Mouse (Mus musculus): ENCODE data around the gene Ptms.
"Not testable (repeated sequence)": the region's sequence is repeated elsewhere in the genome, so short reads cannot be mapped to it uniquely, and the experiment has no call there.

Gene Ptms

DNA sequence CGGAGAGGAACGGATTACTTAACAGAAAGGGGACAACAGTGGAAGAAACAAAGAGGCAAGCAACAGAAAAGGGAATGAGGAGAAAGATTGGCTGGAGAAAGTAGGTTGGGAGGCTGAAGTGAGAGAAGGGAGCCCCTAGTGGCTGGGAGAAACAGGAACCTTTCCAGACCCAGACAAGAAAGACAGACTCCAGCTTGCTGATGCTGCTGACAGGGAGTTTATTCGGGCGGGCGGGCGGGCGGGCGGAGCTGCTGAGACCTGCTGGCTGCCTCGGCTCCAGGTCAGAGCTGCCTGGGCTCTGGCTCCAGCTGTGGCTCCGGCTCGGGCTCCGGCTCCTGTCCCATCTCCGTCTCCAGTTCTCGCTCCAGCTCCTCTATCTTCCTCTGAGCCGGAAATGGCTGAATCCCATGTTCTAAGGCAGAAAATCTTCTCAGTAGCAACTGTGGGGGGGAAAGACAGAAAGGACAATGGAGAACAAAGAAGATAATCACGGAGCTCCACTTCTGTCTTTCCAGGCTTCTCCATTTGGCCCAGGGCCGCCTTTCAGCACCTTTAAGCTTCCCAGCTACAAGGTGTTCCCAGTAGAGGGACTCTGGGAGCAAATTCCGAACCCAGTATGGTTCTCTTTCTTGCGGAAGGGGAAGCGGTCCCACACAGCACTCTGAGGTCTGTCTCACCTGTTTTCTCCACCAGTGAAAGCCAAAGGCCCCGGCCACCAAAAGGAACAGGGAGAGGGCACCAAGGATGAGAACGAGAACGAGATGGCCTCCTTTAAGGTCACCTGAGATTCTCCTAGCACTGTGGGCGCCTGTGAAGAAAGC is 15.5 kb downstream of the Ptms start:
- peak; percentile 87 to 89 for DNase-seq

DNA sequence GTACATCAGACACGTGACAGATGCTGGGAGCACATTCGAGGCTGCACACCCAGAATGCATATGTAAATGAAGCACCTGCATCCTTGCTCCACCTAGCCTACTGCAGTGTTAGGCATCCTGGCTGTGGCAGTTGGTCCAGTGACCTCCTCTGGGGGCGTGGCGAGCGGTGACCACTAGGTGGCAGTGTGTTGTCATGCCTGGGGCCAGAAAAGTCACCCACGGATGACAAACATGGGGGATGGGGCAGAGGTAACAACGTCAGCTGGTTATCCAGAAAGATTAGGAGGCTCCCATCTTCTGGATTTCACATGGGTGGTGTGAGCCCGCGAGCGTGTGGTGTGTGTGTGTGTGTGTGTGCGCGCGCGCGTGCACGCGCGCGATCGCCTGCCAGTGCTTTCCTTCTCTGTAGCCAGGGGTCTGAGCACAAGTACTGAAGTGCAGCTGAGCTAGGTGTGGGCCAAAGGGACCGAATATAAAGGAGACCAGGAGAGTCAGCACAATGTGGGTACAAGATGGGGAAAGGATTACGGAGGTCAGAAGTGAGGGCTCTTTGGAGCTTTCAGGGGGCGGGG is 16.2 kb downstream of the Ptms start:
- peak; percentile 99 to 100 for DNase-seq

DNA sequence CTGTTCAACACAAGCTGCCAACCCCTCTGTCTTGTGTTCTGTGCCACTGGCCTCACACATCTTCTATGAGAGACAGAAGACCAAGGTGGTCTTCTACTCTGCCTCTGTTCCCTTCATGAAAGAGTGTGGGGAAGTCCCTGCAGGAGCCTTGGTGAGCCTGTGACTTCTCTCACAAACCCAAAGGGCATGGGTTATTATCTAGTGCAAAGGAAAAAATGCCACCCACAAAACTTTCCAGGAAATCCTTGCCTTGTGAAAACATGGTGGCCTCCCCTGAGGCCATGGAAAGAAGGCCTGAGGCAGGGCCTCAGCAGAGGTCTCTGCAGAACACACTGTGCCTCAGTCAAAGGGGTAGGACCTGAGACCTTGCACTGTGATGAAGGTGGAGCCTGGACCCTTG is 18.1 kb downstream of the Ptms start:
- no peak for DNase-seq

DNA sequence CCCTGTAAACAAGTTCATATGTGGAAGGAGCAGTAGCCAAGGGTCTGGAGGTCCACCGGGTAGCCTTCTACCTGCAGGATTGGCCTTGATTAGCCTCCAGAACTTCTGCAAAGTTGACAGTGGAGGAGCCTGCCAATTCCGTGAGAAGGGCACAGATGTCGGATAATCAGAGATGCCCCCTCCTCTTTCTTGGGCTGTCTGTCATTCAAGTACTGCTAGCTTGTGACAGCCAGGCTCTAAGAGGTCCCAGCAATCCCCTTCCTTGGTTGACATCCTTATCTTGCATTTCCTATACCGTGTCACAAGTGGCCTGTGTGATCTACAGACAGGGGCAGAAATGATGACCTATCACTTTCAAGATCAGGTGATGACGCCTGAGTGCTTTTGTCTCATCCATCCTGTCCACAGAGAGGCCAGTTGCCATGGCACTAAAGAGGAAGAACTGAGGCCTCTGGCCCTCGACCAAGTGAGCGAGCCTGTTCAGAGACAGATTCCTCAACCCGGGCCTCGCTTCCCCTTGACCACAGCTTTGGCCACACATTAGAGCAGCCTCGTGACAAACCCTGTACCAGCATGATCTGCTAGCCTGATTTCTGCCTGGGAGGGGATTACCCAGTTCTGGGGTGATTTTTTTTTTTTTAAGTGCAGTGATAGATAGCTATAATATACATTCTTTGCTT is 19.0 kb downstream of the Ptms start:
- peak; percentile 61 to 66 for DNase-seq

DNA sequence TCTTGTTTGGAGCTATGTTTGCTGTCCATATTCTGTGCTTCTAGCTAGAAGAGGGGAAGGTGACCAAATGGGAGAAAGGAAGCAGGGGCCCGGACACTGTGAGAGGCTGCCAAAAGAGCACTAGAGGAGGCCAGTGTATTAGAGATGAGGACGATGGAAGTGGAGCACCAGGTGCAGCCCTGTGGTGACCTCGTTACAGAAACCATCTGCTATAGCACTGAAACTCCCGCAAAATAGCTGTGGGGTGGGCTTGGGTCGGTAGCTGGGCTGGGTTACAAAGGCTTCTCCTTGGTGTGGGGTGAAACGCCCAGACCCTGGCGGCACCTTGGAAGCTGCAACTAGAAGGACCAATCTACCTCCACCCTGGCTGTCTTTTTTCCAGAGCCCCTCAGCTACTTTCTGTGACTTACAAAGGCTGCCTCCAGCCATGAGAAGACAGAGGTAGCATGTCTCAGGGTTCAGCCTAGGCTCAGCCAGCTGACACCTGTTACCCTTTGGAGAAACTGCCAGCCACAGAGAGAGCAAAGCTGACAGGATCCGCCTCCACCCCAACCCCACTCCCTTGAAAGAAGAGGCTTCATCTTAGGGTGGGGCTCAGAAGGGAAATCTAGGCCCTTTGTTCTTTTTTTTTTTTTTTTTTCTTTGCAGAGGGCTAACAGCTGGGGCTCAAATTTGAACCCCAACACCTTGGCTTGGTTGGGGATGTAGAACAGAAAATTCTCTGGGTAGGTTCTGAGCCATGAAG is 19.7 kb downstream of the Ptms start:
- peak; percentile 42 to 46 for DNase-seq

DNA sequence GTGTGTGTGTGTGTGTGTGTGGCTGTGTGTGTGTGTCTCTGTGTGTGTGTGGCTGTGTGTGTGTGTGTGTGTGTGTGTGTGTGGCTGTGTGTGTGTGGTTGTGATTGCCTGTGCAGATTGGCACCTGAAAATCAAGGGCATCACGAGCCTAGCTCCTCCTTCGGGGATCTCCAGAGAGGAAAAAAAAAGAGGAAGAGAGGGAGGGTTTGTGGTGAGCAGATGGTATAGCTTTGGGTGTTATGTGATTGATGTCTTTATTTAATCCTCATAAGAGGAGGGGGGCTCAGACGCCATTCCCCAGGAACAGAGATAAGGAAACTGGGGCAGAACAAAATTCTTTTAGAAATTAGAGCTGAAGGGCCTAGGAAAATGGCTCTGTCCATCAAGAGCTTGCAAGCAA is 21.5 kb downstream of the Ptms start:
- peak in 1 of 2 experiments; percentile 27 for DNase-seq

DNA sequence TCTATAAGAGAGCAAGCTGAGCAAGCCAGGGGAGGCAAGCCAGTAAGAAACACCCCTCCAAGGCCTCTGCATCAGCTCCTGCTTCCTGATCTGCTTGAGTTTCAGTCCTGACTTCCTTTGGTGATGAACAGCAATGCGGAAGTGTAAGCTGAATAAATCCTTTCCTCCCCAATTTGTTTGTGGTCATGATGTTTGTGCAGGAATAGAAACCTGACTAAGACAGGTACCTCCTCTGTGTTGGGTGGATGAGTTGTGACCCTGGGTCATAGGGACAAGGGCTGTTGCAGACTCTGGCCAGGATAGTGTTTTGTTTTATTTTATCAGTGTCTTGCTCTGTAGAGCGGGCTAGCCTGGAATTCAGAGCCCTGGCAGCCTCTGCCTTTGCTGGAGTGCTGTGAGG is 25.8 kb downstream of the Ptms start:
- DNase-seq, result not testable (repeated sequence)

DNA sequence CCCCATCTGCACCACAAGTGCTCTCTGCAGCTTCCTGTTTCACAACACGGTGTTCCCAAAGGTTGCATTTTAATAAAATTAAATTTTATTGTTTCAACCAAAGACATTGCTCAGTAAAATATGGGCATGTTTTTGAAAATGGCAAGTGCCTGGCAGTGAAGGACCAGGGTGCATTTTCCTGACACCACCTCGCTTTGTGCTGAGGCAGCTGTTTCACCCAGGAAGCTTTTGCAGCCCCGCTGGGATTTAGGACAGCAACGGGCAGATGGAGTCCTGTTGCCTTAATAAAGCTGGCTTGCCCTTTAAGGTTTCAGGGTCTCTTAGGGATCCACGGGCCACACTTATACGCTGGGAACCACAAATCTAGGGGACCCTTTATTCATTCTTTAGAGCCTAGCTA is 28.9 kb downstream of the Ptms start:
- no peak for DNase-seq

DNA sequence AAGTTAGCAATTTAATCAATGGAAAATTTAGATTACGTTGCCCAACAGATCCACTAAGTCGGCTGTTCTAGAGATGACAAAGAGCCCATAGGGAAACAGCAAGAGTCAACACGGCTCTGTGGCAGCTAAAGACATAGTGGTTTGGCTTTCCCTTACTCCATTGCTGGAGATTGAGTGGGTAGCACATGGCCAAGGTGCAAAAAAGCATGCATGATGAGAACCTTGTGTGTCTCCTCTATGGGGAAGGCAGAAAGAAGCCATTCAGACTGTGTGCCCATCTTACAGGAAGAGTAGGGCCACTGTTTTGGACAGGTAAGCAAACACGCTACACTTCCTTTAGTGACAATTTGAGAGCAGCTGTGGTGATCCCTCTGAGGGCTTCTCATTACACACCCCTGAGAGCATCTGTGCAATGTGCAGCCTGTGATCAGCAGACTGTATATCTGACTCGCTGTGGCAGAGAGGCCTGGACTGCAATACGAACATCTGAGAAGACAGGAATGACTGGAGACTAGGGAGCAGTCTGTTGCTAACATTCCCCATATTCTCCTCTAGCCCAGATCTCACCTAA is 31.3 kb downstream of the Ptms start:
- no peak for DNase-seq

DNA sequence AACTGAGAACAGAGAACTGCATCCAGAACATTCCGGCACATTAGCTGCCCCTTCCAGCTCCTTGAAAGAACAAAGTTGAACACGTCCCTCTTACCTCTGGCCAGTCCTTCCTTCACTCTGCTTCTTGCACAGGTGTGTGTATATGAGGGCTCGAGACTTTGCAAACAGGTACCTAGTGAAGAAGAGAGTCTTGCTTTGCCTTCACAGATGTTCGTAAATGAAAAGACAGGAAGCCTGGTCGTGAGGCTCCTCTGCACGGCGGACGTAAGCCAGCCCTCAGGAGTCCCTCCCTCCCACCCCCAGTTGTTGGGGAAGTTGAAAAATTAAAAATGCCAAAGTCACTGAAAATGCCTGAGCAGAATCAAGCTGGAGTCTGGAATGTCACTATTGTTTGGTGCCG is 31.9 kb downstream of the Ptms start, which contains the start of gene Cd4:
Gene Cd4 (minus strand): TSS at position 236 of the 400 bp plus-strand sequence.
- DNase-seq, result no peak

DNA sequence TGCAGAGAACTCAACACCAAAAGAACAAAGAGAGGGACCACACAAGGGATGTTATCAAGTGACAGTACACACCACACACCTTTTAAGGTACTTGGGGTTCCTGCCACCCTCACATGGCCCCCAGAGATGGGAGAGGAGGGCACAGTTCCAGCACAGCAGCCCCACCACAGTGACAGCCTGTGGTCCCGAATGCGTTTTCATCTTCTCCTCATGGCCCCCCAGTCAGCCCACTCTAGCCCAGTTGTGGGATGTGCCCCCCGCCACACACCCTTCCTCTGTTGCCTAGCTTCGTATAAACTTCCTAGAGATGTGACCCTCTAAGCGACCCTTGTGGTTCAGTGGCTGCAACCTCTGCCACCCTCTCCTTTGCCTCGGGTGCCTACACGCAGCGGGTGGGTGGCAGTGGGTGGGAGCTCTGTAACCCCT is 33.9 kb downstream of the Ptms start:
- no peak for DNase-seq

DNA sequence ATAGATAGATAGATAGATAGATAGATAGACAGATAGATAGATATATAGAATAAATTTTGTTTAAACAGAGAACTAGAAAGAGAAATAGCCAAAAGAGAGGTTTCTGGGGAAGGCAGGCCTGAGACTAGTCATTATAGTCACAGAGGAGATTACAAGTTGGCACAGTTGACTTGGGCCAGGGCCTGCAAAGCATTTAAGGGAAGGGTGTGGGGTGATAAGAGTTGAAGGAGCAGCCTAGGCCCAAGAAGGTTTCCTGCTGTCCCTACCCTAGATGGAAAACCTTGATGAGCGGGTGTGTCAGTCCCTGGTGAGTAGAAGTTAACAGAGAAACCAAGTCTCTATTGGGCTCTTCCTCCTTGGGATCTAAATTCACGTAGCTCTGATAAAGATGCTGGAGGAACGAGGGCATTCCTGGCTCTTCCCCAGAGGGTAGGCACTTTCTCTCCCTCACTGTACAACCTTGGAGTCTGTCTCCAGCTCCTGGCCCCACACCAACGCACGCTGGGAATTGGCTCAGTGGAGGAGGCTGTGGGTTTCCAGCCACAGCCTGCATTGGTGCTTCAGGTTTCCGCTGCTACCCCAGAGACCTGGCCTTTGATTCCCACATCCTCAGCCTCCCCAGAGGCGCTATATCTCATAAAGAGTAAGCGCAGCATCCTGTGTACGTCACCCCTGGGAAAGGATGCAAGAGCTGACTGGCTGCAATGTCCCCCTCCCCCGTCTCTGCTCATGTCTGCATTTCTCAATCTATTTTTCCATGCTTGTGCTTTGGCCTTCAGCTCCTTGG is 35.0 kb downstream of the Ptms start:
- DNase-seq, result peak; percentile 87 to 90

DNA sequence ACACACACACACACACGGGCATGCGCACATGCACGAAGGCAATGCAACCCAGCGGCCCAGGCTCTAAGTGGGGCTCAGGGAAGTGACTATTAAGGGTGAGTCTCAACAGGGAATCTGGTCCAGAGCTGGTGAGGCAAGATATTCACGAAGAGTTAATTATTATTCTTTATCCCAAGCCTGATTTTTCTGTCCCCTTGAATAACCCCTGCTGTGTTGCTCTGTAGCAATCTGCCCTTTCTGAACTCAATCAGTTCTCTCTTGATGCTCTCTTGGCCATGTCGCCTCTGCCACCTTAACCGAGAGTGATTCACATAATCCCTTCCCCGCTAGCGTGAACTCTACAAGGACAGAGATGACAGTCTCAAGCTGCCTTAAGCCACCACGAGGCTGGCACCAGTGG is 36.6 kb downstream of the Ptms start:
- no peak for DNase-seq

DNA sequence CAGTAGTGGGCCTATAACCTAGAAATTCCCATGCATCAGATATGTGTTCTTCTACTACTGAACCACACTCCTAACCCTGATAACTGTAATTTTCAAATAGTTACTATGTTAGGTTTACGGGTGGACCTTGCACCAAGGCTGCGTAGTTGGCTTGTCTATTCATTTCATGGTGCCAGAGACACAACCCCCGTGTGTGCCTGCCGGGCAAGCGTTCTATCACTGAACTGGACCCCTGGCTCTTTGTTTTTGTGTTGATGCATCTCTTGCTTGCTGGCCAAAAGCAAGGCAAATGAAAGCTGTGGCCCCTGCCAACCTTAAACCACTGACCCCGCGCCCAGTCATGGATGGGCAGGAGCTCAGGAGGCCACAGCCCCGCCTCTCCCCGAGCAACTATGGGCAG is 38.1 kb downstream of the Ptms start:
- DNase-seq, result peak in 1 of 2 experiments; percentile 15

DNA sequence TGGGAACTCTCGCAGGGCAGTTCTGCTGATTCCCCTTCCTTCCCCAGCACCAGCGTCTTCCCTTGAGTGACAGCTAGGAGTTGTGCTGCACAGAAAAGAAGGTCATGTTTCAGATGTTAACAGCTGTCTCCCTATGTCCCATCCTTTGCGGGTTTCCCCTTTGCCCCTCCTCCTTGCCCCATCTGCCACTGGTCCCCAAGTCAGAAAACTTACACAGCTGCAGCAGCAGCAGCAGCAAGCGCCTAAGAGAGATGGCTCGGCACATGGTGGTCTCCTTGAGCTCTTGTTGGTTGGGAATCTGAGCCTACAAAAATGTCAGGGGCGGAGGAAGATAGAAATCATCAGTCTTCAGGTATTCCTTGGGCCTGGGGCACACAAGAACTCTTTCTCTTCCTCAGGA is 40.5 kb downstream of the Ptms start:
- no peak for DNase-seq

DNA sequence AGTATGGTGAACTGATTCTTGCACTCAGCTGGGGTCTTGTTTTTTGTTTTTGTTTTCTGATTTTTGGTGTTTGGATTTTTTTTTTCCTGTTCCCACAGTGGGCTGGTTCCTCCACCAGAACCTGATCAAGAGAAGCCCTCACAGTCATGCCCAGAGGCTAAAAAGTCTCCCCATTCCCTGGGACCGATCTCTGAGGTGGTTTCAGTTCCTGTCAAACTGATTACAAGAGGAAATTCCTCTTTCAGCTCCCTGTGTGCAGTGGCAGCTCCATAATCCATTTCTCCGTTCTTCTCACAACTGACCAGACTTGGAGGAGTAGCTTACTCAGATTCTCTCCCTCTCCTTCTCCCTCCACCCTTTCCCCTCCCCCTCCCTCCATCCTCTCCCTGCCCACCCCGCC is 45.6 kb downstream of the Ptms start:
- DNase-seq, result no peak

DNA sequence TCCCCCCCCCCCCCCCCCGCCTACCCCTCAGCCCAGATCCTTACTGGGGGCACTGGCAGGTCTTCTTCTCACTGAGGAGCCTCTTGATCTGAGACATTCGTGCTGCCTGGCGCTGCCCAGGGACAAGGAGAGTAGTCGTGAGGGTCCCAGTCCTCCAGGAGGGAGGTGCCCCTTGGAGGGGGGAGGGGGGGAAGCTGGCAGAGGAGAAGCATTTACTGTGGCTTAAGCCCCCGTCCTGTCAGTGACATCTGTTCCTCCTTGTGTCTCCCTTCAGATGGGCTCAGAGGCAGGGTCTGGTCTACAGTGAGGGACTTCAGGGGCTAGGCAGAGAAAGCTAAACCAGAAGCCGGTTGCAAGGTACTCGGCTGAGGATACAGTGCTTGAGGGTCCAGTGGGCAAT is 53.3 kb downstream of the Ptms start:
- DNase-seq, result peak; percentile 48 to 61

DNA sequence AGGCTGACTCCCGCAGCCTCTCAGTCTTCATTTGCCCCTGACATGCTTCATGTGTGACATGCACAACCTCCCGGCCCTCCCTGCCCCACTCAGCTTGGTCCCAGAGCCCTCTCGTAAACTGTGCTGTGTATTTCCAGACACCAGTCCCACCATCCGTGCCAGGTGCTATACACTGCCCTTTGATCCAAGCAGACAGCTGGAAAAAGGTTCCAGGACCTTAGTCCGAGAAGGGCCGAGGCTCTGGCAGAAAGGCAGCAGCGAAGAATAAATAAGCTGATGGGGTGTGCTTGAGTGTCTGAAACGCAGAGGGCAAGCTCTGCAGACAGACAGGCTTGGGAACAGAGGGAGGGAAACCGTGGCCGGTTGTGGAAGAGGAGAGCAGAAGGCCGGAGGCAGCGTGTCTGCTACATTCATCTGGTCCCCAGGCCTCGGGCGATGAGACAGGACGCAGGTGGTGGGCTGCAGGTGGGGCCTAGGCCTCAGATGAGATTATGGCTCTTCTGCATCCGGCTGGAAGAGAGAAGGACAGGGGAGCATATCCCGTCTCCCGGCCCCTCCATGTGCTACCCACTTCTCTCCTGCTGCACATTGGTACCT is 54.0 kb downstream of the Ptms start:
- DNase-seq, result peak; percentile 68 to 74

Measured in cerebellum, postnatal 10 days (tissue).